Comparison of ENCODE assay signal across 9 mouse cellular contexts in genomic region chr7:19004631-19005079, GRCm38 (mm10). TPM values are rescaled to one million over a fixed set of nuclear protein-coding genes. Genes with fewer than 3 reads are reported as not detected.
A peak's percentile ranks its signal among the peaks of the same experiment; 100 is the strongest.
DNase-seq lines count a peak whose midpoint lies in the region; ATAC-seq and TF ChIP-seq lines count a peak whose summit lies in the region.
"Had no signal": no experiment of that assay in that cellular context is flagged by ENCODE, and none has a peak within 500 bp of the region (broad histone marks: within the 10 kb centered on the region; RNA-seq: fewer than 3 reads in every experiment).

No protein-coding gene starts in this region.

- H3K4me1 ChIP-seq in lung, embryonic 14.5 days (ENCODE audit: insufficient read depth) = peaks cover 19% of the 10 kb centered on the region
- peaks cover 5% of the 10 kb centered on the region; the same call in 1 of the 2 replicates for H3K4me1 ChIP-seq in embryonic fibroblast, embryonic 13.5 days (ENCODE audit: control insufficient read depth, insufficient read depth, low read length)
- H3K4me1 ChIP-seq in hindbrain, postnatal 0 days (ENCODE audit: insufficient read depth, low read length) = peaks cover 19% of the 10 kb centered on the region
- peaks cover 14% of the 10 kb centered on the region for H3K4me1 ChIP-seq in midbrain, postnatal 0 days (ENCODE audit: insufficient read depth, low read length)

- peak; percentile 33 for DNase-seq in lung, embryonic 14.5 days
- no peak for DNase-seq in lung, postnatal 14 days
- peak; percentile 50 to 55 for DNase-seq in adrenal gland, adult 18-20 months (ENCODE audit: low spot score in 2 of 2)
- DNase-seq in hindbrain, postnatal 0 days (ENCODE audit: low spot score) = peak; percentile 59
- peak; percentile 47 for DNase-seq in midbrain, postnatal 0 days (ENCODE audit: low spot score)
- DNase-seq in right cerebral cortex, postnatal 36 days (ENCODE audit: low spot score in 2 of 2) = no peak
- DNase-seq in layer of hippocampus, adult 18-20 months (ENCODE audit: low spot score in 2 of 2) = no peak

- ATAC-seq in lung, embryonic 14.5 days (ENCODE audit: insufficient read depth) = peak; percentile 0; the same call in 1 of the 2 replicates
- ATAC-seq in hindbrain, postnatal 0 days = peak; percentile 6
- ATAC-seq in midbrain, postnatal 0 days (ENCODE audit: low FRiP score) = 0 out of 2 replicates have a peak, but pooled peaks have one; percentile 0

- no peaks in the 10 kb centered on the region for H3K27me3 ChIP-seq in lung, embryonic 14.5 days (ENCODE audit: insufficient read depth, low read length)
- no peaks in the 10 kb centered on the region for H3K27me3 ChIP-seq in hindbrain, postnatal 0 days (ENCODE audit: insufficient read depth, low read length)
- H3K27me3 ChIP-seq in midbrain, postnatal 0 days (ENCODE audit: insufficient read depth, low read length) = no peaks in the 10 kb centered on the region

- H3K4me2 ChIP-seq in lung, embryonic 14.5 days = peak overlapping the region; percentile 98
- peak overlapping the region; percentile 91 for H3K4me2 ChIP-seq in hindbrain, postnatal 0 days (ENCODE audit: low read depth, low read length)
- H3K4me2 ChIP-seq in midbrain, postnatal 0 days (ENCODE audit: low read depth, low read length, poor library complexity, severe bottlenecking) = peak overlapping the region; percentile 95

- H3K27ac ChIP-seq in lung, embryonic 14.5 days (ENCODE audit: low read depth) = peak overlapping the region; percentile 94; the same call in 1 of the 2 replicates
- H3K27ac ChIP-seq in embryonic fibroblast, embryonic 13.5 days (ENCODE audit: insufficient read depth, low read length) = peak overlapping the region; percentile 48
- peak overlapping the region; percentile 90 for H3K27ac ChIP-seq in hindbrain, postnatal 0 days
- H3K27ac ChIP-seq in midbrain, postnatal 0 days (ENCODE audit: low read depth, low read length) = peak overlapping the region; percentile 91

- 5% methylated on average over 34 of the region's 34 CpGs for WGBS in lung, embryonic 14.5 days
- 4% methylated on average over 34 of the region's 34 CpGs for WGBS in hindbrain, postnatal 0 days
- 6% methylated on average over 33 of the region's 34 CpGs for WGBS in midbrain, postnatal 0 days

- H3K9ac ChIP-seq in lung, embryonic 14.5 days = peak overlapping the region; percentile 86
- H3K9ac ChIP-seq in hindbrain, postnatal 0 days (replicated peaks; ENCODE audit: low read length) = peak overlapping the region; percentile 77
- peak overlapping the region; percentile 91 for H3K9ac ChIP-seq in midbrain, postnatal 0 days (replicated peaks; ENCODE audit: low read length, poor library complexity, severe bottlenecking)

- peaks cover 22% of the 10 kb centered on the region for H3K36me3 ChIP-seq in lung, embryonic 14.5 days (ENCODE audit: insufficient read depth)
- H3K36me3 ChIP-seq in hindbrain, postnatal 0 days (ENCODE audit: insufficient read depth, low read length) = no peaks in the 10 kb centered on the region
- H3K36me3 ChIP-seq in midbrain, postnatal 0 days (ENCODE audit: insufficient read depth, low read length) = peaks cover 22% of the 10 kb centered on the region

- peak overlapping the region; percentile 89 for H3K4me3 ChIP-seq in lung, embryonic 14.5 days (ENCODE audit: low read depth, low read length)
- H3K4me3 ChIP-seq in embryonic fibroblast, embryonic 13.5 days (ENCODE audit: insufficient read depth, low read length) = peak overlapping the region; percentile 70
- peak overlapping the region; percentile 59 for H3K4me3 ChIP-seq in hindbrain, postnatal 0 days (ENCODE audit: low read length)
- peak overlapping the region; percentile 80 for H3K4me3 ChIP-seq in midbrain, postnatal 0 days (ENCODE audit: low read depth, low read length)

- TF ChIP-seq POLR2A in embryonic fibroblast, embryonic 13.5 days (IDR thresholded peaks at IDR 0.05; ENCODE audit: low read depth, low read length) = no peak

- TF ChIP-seq CTCF in lung, embryonic 14.5 days (IDR thresholded peaks at IDR 0.05; ENCODE audit: low read depth) = no peak
- no peak for TF ChIP-seq CTCF in embryonic fibroblast, embryonic 13.5 days (IDR thresholded peaks at IDR 0.05; ENCODE audit: borderline replicate concordance, insufficient read depth, low read length)
- no peak for TF ChIP-seq CTCF in hindbrain, postnatal 0 days (IDR thresholded peaks at IDR 0.05; ENCODE audit: low read depth)
- TF ChIP-seq CTCF in midbrain, postnatal 0 days (IDR thresholded peaks at IDR 0.05) = no peak

- H3K9me3 ChIP-seq in lung, embryonic 14.5 days (ENCODE audit: low read depth, low read length) = no peaks in the 10 kb centered on the region
- no peaks in the 10 kb centered on the region for H3K9me3 ChIP-seq in hindbrain, postnatal 0 days (ENCODE audit: low read length)
- H3K9me3 ChIP-seq in midbrain, postnatal 0 days (ENCODE audit: low read length) = no peaks in the 10 kb centered on the region

RNA-seq across cellular contexts. Expression of gene Irf2bp1, which starts 0.8 kb away (rescaled TPM):
- 27.3 and 35.0 TPM in 2 replicates for polyA plus RNA-seq in lung, embryonic 14.5 days (2014; fragmentation: Nextera tagmentation; extraction: Ambion mirVana)
- total RNA-seq in adrenal gland, adult 18-20 months (2021) = 10 to 100 TPM; 42.9 to 47.0 TPM
- 13.2 and 15.6 TPM in 2 replicates for polyA plus RNA-seq in embryonic fibroblast, embryonic 13.5 days (2011; ENCODE audit: insufficient read length, low read depth, missing spikeins)
- total RNA-seq in hindbrain, postnatal 0 days (2014; rRNA removed) = 128 and 140 TPM in 2 replicates
- polyA plus RNA-seq in hindbrain, postnatal 0 days (2015; fragmentation: Nextera tagmentation; extraction: Ambion mirVana) = 20.0 and 22.4 TPM in 2 replicates
- 115 and 133 TPM in 2 replicates for total RNA-seq in midbrain, postnatal 0 days (2014; rRNA removed)
- polyA plus RNA-seq in midbrain, postnatal 0 days (2015; fragmentation: Nextera tagmentation; extraction: Ambion mirVana) = 25.6 and 26.1 TPM in 2 replicates
- 10 to 100 TPM; 53.8 to 57.2 TPM for total RNA-seq in layer of hippocampus, adult 18-20 months (2021)

RNA-seq across cellular contexts. Expression of gene Mypop, which starts 13.6 kb away (rescaled TPM):
- 3.7 and 4.8 TPM in 2 replicates for polyA plus RNA-seq in lung, embryonic 14.5 days (2014; fragmentation: Nextera tagmentation; extraction: Ambion mirVana)
- 10 to 100 TPM in 1 of 2 experiments, 1 to 10 TPM in 1; 9.3 to 12.2 TPM for total RNA-seq in adrenal gland, adult 18-20 months (2021)
- polyA plus RNA-seq in embryonic fibroblast, embryonic 13.5 days (2011; ENCODE audit: insufficient read length, low read depth, missing spikeins) = 8.4 and 10.6 TPM in 2 replicates
- 22.5 and 26.1 TPM in 2 replicates for total RNA-seq in hindbrain, postnatal 0 days (2014; rRNA removed)
- 5.6 and 6.0 TPM in 2 replicates for polyA plus RNA-seq in hindbrain, postnatal 0 days (2015; fragmentation: Nextera tagmentation; extraction: Ambion mirVana)
- 16.0 and 21.2 TPM in 2 replicates for total RNA-seq in midbrain, postnatal 0 days (2014; rRNA removed)
- 4.7 and 5.0 TPM in 2 replicates for polyA plus RNA-seq in midbrain, postnatal 0 days (2015; fragmentation: Nextera tagmentation; extraction: Ambion mirVana)
- total RNA-seq in layer of hippocampus, adult 18-20 months (2021) = 10 to 100 TPM; 50.1 to 50.7 TPM

RNA-seq across cellular contexts. Expression of gene Nanos2, which starts 17.5 kb away (rescaled TPM):
- polyA plus RNA-seq in lung, embryonic 14.5 days (2014; fragmentation: Nextera tagmentation; extraction: Ambion mirVana) = not detected in 2 replicates
- total RNA-seq in adrenal gland, adult 18-20 months (2021) = not detected
- not detected in 2 replicates for polyA plus RNA-seq in embryonic fibroblast, embryonic 13.5 days (2011; ENCODE audit: insufficient read length, low read depth, missing spikeins)
- 1.3 and 2.6 TPM in 2 replicates for total RNA-seq in hindbrain, postnatal 0 days (2014; rRNA removed)
- 1.6 TPM in 2 replicates for polyA plus RNA-seq in hindbrain, postnatal 0 days (2015; fragmentation: Nextera tagmentation; extraction: Ambion mirVana)
- total RNA-seq in midbrain, postnatal 0 days (2014; rRNA removed) = 1.7 and 3.7 TPM in 2 replicates
- 0.59 and 1.3 TPM in 2 replicates for polyA plus RNA-seq in midbrain, postnatal 0 days (2015; fragmentation: Nextera tagmentation; extraction: Ambion mirVana)
- total RNA-seq in layer of hippocampus, adult 18-20 months (2021) = under 1 TPM; 0.20 to 0.40 TPM
- total RNA-seq: neutrophil, adult 5-6 weeks had no signal

RNA-seq across cellular contexts. Expression of gene Foxa3, which starts 18.7 kb away (rescaled TPM):
- polyA plus RNA-seq in lung, embryonic 14.5 days (2014; fragmentation: Nextera tagmentation; extraction: Ambion mirVana) = 2.2 and 2.3 TPM in 2 replicates
- total RNA-seq in adrenal gland, adult 18-20 months (2021) = not detected
- not detected in 2 replicates for polyA plus RNA-seq in embryonic fibroblast, embryonic 13.5 days (2011; ENCODE audit: insufficient read length, low read depth, missing spikeins)
- total RNA-seq in hindbrain, postnatal 0 days (2014; rRNA removed) = not detected in 2 replicates
- not detected in 2 replicates for polyA plus RNA-seq in hindbrain, postnatal 0 days (2015; fragmentation: Nextera tagmentation; extraction: Ambion mirVana)
- not detected in 2 replicates for total RNA-seq in midbrain, postnatal 0 days (2014; rRNA removed)
- polyA plus RNA-seq in midbrain, postnatal 0 days (2015; fragmentation: Nextera tagmentation; extraction: Ambion mirVana) = not detected in 2 replicates
- total RNA-seq in layer of hippocampus, adult 18-20 months (2021) = not detected
- total RNA-seq: neutrophil, adult 5-6 weeks had no signal

RNA-seq across cellular contexts. Expression of gene Sympk, which starts 19.5 kb away (rescaled TPM):
- polyA plus RNA-seq in lung, embryonic 14.5 days (2014; fragmentation: Nextera tagmentation; extraction: Ambion mirVana) = 22.9 and 26.8 TPM in 2 replicates
- total RNA-seq in adrenal gland, adult 18-20 months (2021) = 100 to 1,000 TPM in 1 of 2 experiments, 10 to 100 TPM in 1; 92.0 to 105 TPM
- polyA plus RNA-seq in embryonic fibroblast, embryonic 13.5 days (2011; ENCODE audit: insufficient read length, low read depth, missing spikeins) = 72.6 and 78.3 TPM in 2 replicates
- total RNA-seq in hindbrain, postnatal 0 days (2014; rRNA removed) = 85.4 and 88.0 TPM in 2 replicates
- 19.2 TPM in 2 replicates for polyA plus RNA-seq in hindbrain, postnatal 0 days (2015; fragmentation: Nextera tagmentation; extraction: Ambion mirVana)
- 73.5 and 74.2 TPM in 2 replicates for total RNA-seq in midbrain, postnatal 0 days (2014; rRNA removed)
- polyA plus RNA-seq in midbrain, postnatal 0 days (2015; fragmentation: Nextera tagmentation; extraction: Ambion mirVana) = 19.5 and 19.7 TPM in 2 replicates
- total RNA-seq in layer of hippocampus, adult 18-20 months (2021) = 100 to 1,000 TPM; 118 to 123 TPM

Comparison
In these comparisons a context has a peak if more than half of its experiments do, and no peak if none do; other contexts are left out.
1. DNase-seq: peak in lung, embryonic 14.5 days (single experiment), adrenal gland, adult 18-20 months (2 of 2), hindbrain, postnatal 0 days (single experiment) and midbrain, postnatal 0 days (single experiment); none in lung, postnatal 14 days (single experiment), right cerebral cortex, postnatal 36 days (0 of 2) and layer of hippocampus, adult 18-20 months (0 of 2).
2. Peak in every context shown above with its lines, with median percentiles within 50 percentile points of each other: ATAC-seq, H3K27ac ChIP-seq, H3K4me2 ChIP-seq, H3K4me3 ChIP-seq and H3K9ac ChIP-seq.